Mouse (Mus musculus): ENCODE measurements around the gene Arhgap23. TPM values are rescaled to one million over a fixed set of nuclear protein-coding genes. Genes with fewer than 3 reads are reported as not detected.

The Arhgap23 gene
- polyA plus RNA-seq, 1 experiment: 27.7 TPM

- H3K4me1 ChIP-seq (ENCODE audit: control insufficient read depth, insufficient read depth, low read length): no peaks in the 10 kb centered on the region
- TF ChIP-seq CTCF (IDR thresholded peaks at IDR 0.05; ENCODE audit: control insufficient read depth, insufficient read depth, insufficient replicate concordance, low read depth, low read length): no peak
- no peak for TF ChIP-seq POLR2A (IDR thresholded peaks at IDR 0.05; ENCODE audit: control insufficient read depth, low read depth, low read length)
- H3K27me3 ChIP-seq (ENCODE audit: control insufficient read depth, insufficient read depth, low read length): no peaks in the 10 kb centered on the region
- peaks cover 3% of the 10 kb centered on the region for H3K36me3 ChIP-seq (ENCODE audit: control insufficient read depth, insufficient read depth, low read length)
- no peak overlapping the region for H3K4me3 ChIP-seq (ENCODE audit: control insufficient read depth, low read depth, low read length)
- no peak overlapping the region for H3K27ac ChIP-seq (ENCODE audit: control insufficient read depth, insufficient read depth, low read depth, low read length)
Observed at GRCm38 (mm10) chr11:97463991-97464390, 48.7 kb downstream of the Arhgap23 start.

GRCm38 (mm10) chr11:97465957-97466356 is 50.6 kb downstream of the Arhgap23 start:
- Histone ChIP-seq H3K27me3 (ENCODE audit: control insufficient read depth, insufficient read depth, low read length) (no peaks in the 10 kb centered on the region), H3K4me3 (ENCODE audit: control insufficient read depth, low read depth, low read length) (no peak overlapping the region), H3K36me3 (ENCODE audit: control insufficient read depth, insufficient read depth, low read length) (peaks cover 3% of the 10 kb centered on the region), H3K4me1 (ENCODE audit: control insufficient read depth, insufficient read depth, low read length) (no peaks in the 10 kb centered on the region), H3K27ac (ENCODE audit: control insufficient read depth, insufficient read depth, low read depth, low read length) (no peak overlapping the region)
- TF ChIP-seq POLR2A (IDR thresholded peaks at IDR 0.05; ENCODE audit: control insufficient read depth, low read depth, low read length) (no peak), CTCF (IDR thresholded peaks at IDR 0.05; ENCODE audit: control insufficient read depth, insufficient read depth, insufficient replicate concordance, low read depth, low read length) (no peak)

DNA sequence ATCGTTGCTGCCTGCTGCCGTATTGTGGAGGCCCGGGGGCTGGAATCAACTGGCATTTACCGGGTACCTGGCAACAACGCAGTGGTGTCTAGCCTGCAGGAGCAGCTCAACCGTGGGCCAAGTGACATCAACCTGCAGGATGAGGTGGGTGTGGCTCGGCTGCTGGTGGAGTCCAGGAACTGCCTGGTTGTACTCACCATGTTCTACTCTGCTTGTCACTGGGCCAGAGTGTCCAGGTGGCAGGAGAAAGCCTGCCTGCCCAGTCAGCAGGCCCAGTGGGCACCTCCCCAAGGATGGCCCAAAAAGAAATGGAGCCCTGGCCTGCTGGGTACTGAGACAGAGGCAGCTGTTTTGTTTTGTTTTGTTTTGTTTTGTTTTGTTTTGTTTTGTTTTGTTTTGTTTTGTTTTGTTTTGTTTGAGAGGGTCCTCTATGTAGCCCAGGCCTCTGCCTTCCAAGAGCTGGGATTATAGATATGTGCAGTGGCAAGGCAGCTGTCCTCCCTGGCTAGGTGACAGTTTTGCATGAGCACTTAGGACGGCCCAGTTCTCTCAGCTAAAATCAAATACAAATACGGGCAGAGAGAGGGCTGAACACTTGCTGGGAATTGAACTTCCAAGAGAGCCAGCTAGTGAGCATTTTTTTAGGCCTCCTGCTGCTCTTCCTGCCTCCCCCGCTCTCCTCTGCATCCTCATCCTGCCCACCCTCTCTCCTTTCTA is 51.3 kb downstream of the Arhgap23 start:
- Histone ChIP-seq H3K4me3 (ENCODE audit: control insufficient read depth, low read depth, low read length) (no peak overlapping the region), H3K27me3 (ENCODE audit: control insufficient read depth, insufficient read depth, low read length) (no peaks in the 10 kb centered on the region), H3K4me1 (ENCODE audit: control insufficient read depth, insufficient read depth, low read length) (no peaks in the 10 kb centered on the region), H3K27ac (ENCODE audit: control insufficient read depth, insufficient read depth, low read depth, low read length) (no peak overlapping the region), H3K36me3 (ENCODE audit: control insufficient read depth, insufficient read depth, low read length) (peaks cover 3% of the 10 kb centered on the region)
- no peak for TF ChIP-seq CTCF (IDR thresholded peaks at IDR 0.05; ENCODE audit: control insufficient read depth, insufficient read depth, insufficient replicate concordance, low read depth, low read length)
- no peak for TF ChIP-seq POLR2A (IDR thresholded peaks at IDR 0.05; ENCODE audit: control insufficient read depth, low read depth, low read length)

GRCm38 (mm10) chr11:97468639-97469287 is 53.4 kb downstream of the Arhgap23 start:
- no peaks in the 10 kb centered on the region for H3K27me3 ChIP-seq (ENCODE audit: control insufficient read depth, insufficient read depth, low read length)
- H3K4me3 ChIP-seq (ENCODE audit: control insufficient read depth, low read depth, low read length): no peak overlapping the region
- H3K4me1 ChIP-seq (ENCODE audit: control insufficient read depth, insufficient read depth, low read length): no peaks in the 10 kb centered on the region
- TF ChIP-seq CTCF (IDR thresholded peaks at IDR 0.05; ENCODE audit: control insufficient read depth, insufficient read depth, insufficient replicate concordance, low read depth, low read length) (peak; percentile 63; the same call in 1 of the 2 replicates), POLR2A (IDR thresholded peaks at IDR 0.05; ENCODE audit: control insufficient read depth, low read depth, low read length) (no peak)
- H3K36me3 ChIP-seq (ENCODE audit: control insufficient read depth, insufficient read depth, low read length): peaks cover 3% of the 10 kb centered on the region
- H3K27ac ChIP-seq (ENCODE audit: control insufficient read depth, insufficient read depth, low read depth, low read length): no peak overlapping the region

- Histone ChIP-seq H3K27ac (ENCODE audit: control insufficient read depth, insufficient read depth, low read depth, low read length) (no peak overlapping the region), H3K4me1 (ENCODE audit: control insufficient read depth, insufficient read depth, low read length) (no peaks in the 10 kb centered on the region), H3K4me3 (ENCODE audit: control insufficient read depth, low read depth, low read length) (no peak overlapping the region), H3K27me3 (ENCODE audit: control insufficient read depth, insufficient read depth, low read length) (no peaks in the 10 kb centered on the region), H3K36me3 (ENCODE audit: control insufficient read depth, insufficient read depth, low read length) (peaks cover 3% of the 10 kb centered on the region)
- no peak; the same call in 1 of the 2 replicates for TF ChIP-seq CTCF (IDR thresholded peaks at IDR 0.05; ENCODE audit: control insufficient read depth, insufficient read depth, insufficient replicate concordance, low read depth, low read length)
- no peak for TF ChIP-seq POLR2A (IDR thresholded peaks at IDR 0.05; ENCODE audit: control insufficient read depth, low read depth, low read length)
Observed at GRCm38 (mm10) chr11:97469828-97470227, 54.5 kb downstream of the Arhgap23 start.

DNA sequence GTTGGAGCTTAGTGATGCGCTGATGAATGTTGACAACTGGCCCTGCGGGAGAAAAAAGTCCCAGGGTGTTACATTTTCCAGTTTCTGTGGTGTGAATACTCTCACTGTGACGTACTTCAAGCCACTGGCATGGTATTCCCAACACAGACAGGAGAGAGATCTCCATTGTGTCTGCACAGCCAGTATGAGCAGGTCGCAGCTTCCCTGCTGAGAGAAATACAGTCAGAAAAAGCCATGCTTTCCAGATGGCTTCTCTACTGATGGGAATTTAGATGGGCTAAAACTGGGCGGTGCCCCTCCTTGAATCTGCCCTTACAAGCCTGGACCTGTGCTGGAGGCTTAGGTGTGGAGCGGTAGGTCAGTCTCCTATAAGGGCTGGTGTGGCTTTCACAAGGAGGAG is 55.9 kb downstream of the Arhgap23 start:
- Histone ChIP-seq H3K4me1 (ENCODE audit: control insufficient read depth, insufficient read depth, low read length) (no peaks in the 10 kb centered on the region), H3K27ac (ENCODE audit: control insufficient read depth, insufficient read depth, low read depth, low read length) (no peak overlapping the region), H3K27me3 (ENCODE audit: control insufficient read depth, insufficient read depth, low read length) (no peaks in the 10 kb centered on the region), H3K4me3 (ENCODE audit: control insufficient read depth, low read depth, low read length) (no peak overlapping the region), H3K36me3 (ENCODE audit: control insufficient read depth, insufficient read depth, low read length) (no peaks in the 10 kb centered on the region; the same call in 1 of the 2 replicates)
- no peak for TF ChIP-seq CTCF (IDR thresholded peaks at IDR 0.05; ENCODE audit: control insufficient read depth, insufficient read depth, insufficient replicate concordance, low read depth, low read length)
- no peak for TF ChIP-seq POLR2A (IDR thresholded peaks at IDR 0.05; ENCODE audit: control insufficient read depth, low read depth, low read length)

GRCm38 (mm10) chr11:97476334-97477095 is 61.2 kb downstream of the Arhgap23 start:
- Histone ChIP-seq H3K4me1 (ENCODE audit: control insufficient read depth, insufficient read depth, low read length) (no peaks in the 10 kb centered on the region), H3K27me3 (ENCODE audit: control insufficient read depth, insufficient read depth, low read length) (no peaks in the 10 kb centered on the region), H3K36me3 (ENCODE audit: control insufficient read depth, insufficient read depth, low read length) (no peaks in the 10 kb centered on the region; the same call in 1 of the 2 replicates), H3K4me3 (ENCODE audit: control insufficient read depth, low read depth, low read length) (no peak overlapping the region), H3K27ac (ENCODE audit: control insufficient read depth, insufficient read depth, low read depth, low read length) (no peak overlapping the region)
- TF ChIP-seq CTCF (IDR thresholded peaks at IDR 0.05; ENCODE audit: control insufficient read depth, insufficient read depth, insufficient replicate concordance, low read depth, low read length) (no peak), POLR2A (IDR thresholded peaks at IDR 0.05; ENCODE audit: control insufficient read depth, low read depth, low read length) (no peak)
